Mouse (Mus musculus) common myeloid progenitor, adult 5-6 weeks (primary cell): ENCODE measurements around the gene Pafah1b3. TPM values are rescaled to one million over a fixed set of nuclear protein-coding genes. Genes with fewer than 3 reads are reported as not detected.

Experiments
- ATAC-seq: replicated peaks from 2 replicates; pipeline ENCODE4 v1.8.0; 2016; ENCODE audit warnings: low read depth, mild to moderate bottlenecking, moderate TSS enrichment, inconsistent platforms; ENCODE audit not compliant: poor library complexity, severe bottlenecking
- total RNA-seq: library from RNA; stranded (forward); fragments of 200-1000, 187-1606 nt; gene quantifications from 2 replicates; pipeline ENCODE4 v1.2.3, GENCODE M21; 2017

Pafah1b3 gene
- total RNA-seq, 1 experiment from 2014 or later: 21.4 TPM

DNA sequence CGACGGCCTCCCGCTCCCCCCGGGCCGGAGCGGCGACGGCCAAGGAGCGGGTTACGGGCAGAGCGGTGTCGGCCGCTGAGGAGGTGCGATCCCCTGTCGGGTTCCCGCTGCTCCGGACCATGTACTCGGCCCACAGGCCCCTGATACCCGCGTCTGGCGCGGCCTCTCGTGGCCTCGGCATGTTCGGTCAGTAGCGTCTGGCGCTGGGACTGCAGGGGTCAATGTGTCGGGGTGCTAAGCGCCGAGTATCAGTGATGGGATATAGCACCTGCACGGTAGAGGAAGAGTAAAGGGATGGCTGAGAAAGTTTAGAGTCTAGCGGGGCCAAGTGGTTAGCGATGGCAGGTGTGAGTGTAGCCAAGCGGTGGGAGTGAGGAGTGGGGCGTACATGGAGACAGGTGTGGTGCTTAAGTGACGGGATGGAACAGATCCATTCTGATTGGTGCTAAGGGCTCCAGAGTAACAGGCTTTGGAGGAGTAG, 15.0 kb downstream of the Pafah1b3 start:
- ATAC-seq: no peak

DNA sequence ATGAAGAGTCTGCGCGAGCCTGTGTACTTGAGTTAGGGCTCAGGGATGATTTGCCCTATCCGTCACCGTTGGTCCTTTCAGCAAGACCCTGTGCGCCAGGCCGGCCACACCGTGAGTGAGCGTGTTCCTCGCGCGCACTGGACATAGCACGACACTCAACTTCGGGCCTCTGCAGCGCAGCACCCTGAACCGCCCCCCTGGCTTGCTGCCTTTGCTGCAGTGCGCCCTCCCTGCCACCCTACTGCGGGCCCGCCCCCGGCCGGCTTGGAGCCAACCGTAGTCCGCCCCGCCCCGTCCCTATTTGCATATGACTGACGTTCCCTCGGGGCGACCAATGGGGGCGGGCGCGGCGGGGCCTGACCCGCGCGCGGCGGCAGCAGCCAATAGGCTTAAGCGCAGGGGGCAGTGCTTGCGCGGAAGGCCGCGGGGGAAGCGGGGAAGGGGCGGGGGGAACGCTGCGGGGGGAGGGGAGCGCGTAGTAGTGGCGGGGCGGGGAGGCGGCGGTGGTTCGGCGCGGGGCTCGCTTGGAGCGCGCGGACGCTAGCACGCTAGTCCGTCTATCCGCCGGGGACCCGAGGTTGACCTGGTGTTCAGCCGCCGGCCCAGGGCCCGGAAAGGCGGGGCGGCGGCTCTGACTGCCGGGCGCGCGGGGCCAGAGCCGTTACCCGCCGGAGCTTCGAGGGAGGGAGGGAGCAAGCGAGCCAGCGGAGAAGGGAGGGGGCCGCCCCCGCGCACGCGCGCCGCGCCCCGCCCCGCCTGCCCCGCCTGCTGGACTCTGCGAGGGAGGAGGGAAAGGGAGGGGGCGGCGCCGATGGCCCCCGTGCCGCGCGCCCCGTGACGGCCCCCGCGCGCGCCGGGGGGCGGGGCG, 15.8 kb downstream of the Pafah1b3 start:
- peak; percentile 61 for ATAC-seq

DNA sequence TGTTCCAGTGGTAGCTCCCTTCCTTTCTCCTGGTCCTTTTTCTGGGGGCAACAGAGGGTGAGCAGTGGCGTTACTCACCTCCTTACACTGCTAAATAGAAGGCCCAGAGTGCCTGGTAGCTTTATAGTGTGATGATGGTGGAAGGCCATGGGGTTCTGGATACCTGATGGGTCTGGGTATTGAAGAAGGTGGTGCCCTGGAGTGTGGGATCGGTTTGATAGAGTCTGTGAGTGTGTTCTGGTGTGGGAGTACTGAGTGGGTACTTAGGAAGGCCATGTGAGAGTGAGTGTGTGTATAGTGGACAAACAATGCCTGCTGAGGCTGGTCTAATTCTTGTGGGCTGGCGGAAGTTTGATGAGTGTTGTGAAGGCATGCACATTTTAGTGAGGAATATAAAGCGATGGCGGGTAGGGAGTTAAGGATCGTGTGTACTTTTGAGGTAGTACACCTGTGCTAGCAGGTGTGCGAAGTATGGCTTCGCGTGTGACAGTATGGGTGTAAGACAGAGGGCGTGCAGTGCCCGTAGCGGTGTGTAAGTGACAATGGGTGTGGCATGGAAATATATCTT, 16.5 kb downstream of the Pafah1b3 start:
- ATAC-seq: no peak; the same call in 1 of the 2 replicates

- ATAC-seq: no peak
Measured at GRCm38 (mm10) chr7:25279861-25280791, 17.7 kb downstream of the Pafah1b3 start.

DNA sequence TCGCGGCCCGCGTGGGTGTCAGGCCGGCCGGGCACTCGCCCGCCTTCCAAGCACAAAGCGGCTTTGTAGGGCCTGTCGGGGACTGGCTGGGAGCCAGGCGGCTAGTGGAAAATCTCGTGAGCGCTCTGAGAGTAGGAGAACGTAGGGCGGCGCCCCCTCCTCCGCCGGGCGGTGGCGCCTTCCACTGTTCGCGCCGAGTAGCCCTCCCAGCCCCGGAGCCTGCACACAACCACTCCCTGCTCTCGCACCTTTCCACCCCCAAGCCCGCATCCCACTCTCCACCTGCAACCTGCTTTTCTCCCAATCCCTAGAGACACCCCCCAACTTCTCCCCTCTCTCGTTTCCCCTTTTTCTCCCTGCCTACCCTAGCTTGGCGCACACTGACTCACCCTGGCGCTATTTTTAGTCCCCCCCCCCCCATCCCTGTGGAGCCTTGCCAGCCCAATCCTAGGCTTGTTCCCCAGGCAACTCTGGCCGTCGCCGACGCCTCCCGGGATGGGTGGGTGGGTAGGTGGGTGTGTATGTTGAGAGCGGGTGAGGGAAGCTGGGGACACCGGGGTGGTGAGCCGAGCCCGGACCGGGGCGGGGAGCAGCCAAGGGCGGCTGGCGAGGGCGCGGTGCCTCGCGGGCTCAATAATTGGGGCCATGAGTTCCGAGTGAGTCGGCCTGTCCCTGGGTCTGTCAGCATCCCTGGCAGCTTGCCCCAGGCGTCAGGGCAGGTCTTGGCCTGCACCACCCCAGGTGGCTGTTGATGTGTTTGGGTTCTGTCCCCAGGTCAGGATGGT, 18.5 kb downstream of the Pafah1b3 start:
- ATAC-seq: peak; percentile 7; the same call in 1 of the 2 replicates

GRCm38 (mm10) chr7:25278341-25279075, 19.3 kb downstream of the Pafah1b3 start:
- ATAC-seq: peak; percentile 30

DNA sequence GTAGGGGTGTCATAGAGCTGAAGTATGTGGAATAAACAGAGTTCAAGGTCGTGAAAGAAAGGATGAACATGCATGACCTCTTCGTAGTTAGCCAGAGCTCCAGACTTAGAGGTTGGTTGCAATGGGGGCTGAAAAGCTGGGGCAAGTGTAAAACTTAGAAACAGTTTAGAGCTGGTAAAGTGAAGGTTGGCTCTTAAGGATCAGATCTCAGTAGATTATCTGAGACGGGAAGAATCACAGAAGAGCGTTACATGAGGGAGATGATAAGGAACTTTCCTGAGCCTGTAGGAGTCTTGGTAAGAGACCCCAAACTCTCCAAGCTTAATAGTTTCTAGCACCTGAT, 19.8 kb downstream of the Pafah1b3 start:
- ATAC-seq: no peak

DNA sequence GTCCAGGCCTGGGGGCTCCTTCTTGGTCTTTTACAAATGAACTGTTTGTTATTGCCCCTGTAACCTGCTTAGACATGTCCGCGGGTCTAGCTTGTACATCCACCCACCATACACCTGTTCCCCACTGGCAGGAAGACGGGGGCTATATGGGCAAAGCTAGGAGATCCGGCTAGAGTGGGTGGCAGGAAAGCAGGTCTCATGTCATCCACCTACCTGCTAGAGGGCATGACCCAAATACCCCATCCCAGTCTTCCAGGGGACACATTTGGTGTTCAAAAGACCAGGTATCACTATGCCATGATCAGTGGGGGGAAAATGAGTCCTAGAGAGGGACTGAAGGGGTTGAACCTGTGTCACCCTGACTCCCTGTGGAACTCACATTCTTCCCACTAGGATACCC, 20.4 kb downstream of the Pafah1b3 start:
- ATAC-seq: no peak

DNA sequence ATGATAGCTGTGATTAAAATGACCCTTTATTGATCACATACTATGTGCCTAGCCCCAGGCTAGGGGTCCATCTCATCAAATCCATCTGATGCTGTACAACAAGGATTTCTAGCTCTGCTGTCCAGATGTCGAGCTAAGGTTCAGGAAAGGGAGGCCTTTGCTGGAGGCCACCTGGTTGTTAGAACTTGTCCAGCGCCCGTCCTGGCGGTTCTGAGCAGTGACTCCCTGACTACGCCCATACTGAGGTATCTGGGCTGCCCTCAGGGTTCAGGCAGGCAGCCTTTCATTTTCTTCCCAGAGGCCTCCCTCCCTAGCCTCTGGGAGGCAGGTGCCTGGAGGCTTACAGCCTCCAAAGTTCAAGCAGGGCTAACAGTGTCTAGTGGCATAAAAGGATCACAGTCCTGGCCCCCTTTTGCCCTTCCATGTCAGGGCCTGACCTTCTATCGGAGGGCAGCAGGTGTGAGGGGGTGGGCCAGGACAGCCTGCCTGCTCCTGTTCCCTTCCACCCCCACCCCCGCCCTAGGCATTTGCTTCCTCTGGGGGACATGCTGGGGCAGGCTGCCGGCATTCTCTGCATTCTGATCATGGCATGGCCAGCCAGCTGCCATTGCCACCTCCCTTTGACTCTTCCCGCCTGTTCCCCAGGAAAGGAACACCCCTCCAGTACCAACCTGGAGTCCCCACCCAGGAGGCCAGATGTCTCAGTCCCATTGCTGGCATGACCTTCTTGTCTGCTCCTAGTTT, 22.1 kb downstream of the Pafah1b3 start:
- no peak for ATAC-seq

DNA sequence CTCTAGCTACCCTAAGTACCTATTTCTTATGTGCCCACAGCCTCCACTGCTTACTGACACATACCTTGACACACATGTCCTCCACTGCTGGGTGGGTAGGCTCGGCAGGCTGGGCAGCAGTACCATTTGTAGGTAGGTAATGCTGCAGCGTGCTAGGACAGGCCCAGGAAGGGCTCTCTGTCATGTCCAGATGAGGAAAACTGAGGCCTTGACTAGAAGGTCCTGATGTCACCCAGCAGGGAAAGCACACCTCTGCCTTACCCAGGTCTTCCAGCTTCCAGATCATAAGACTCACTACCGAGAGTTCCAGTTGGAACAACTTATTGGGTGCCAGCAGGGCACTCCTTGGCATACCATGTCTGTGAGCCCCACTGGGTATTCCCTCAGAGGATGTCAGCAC, 22.8 kb downstream of the Pafah1b3 start:
- no peak for ATAC-seq

DNA sequence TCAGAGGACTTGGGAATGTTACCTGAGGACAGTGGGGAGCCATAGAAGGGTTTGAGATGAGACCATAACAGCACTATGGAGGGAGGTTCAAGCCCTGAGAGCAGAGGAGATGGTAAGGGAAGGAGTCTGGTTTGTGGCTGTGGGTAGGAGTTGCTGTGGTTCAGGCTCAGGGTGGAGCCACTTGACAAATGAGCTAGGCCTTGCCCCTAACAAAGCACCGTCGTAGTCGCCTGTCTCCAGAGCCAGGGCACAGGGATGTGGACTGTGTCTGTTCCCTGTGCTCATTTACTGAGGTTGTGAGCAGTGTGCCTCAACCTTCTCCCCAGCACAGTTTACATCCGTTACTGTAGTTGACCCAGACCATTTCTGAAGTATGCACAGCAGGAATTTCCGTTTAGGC, 23.2 kb downstream of the Pafah1b3 start:
- ATAC-seq: peak; percentile 61

- peak; percentile 12; the same call in 1 of the 2 replicates for ATAC-seq
Measured at GRCm38 (mm10) chr7:25273259-25274241, 24.2 kb downstream of the Pafah1b3 start.

DNA sequence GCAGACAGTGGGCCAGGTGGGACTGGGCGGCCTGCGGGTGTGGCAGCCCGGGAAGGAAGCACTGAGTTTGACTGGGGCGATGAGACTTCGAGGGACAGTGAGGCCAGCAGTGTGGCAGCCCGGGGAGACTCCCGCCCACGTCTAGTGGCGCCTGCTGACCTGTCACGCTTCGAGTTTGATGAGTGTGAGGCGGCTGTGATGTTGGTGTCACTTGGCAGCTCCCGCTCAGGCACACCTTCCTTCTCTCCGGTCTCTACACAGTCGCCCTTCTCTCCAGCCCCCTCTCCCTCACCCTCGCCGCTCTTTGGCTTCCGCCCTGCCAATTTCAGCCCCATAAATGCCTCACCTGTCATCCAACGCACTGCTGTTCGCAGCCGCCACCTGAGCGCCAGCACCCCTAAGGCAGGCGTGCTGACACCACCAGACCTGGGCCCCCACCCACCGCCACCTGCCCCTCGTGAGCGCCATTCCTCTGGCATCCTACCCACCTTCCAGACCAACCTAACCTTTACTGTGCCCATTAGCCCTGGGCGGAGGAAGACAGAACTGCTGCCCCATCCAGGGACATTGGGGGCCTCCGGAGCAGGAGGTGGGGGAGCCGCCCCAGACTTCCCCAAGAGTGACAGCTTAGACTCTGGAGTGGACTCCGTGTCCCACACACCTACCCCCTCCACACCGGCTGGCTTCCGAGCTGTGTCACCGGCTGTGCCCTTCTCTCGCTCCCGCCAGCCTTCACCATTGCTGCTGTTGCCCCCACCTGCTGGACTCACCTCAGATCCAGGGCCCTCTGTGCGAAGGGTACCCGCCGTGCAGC, 25.1 kb downstream of the Pafah1b3 start:
- ATAC-seq: no peak

DNA sequence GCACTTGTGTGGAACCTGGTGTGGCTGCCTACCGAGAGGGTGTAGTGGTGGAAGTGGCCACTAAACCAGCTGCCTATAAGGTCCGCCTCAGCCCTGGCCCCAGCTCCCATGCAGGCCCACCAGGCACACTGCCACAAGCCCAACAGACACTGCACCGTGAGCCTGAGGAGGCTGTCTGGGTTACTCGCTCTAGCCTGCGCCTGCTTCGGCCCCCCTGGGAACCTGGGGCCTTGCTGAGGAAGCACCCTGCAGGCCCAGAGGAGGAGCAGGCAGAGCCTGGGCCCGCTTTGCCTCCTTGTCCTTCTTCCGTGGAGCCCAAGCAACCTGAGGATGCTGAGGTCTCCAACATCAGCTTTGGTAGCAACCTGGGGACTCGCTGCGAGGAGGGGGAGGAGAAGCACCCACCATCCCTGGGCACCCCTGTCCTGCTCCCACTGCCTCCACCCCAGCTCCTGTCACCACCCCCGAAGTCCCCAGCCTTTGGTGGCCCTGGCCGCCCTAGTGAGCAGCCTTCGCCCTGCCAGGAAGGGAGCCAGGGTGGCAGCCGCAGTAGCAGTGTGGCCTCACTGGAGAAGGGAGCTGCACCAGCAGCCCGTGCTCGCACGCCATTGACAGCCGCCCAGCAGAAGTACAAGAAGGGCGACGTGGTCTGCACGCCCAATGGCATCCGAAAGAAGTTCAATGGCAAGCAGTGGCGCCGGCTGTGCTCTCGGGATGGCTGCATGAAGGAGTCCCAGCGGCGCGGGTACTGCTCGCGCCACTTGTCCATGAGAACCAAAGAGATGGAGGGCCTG, 25.9 kb downstream of the Pafah1b3 start:
- ATAC-seq: no peak
